In genomic region chr5:133676791-133677450, GRCm38 (mm10) we compare ENCODE assay signal across 11 mouse cellular contexts.
DNase-seq lines count a peak whose midpoint lies in the region; ATAC-seq and TF ChIP-seq lines count a peak whose summit lies in the region.
"Had no signal": no experiment of that assay in that cellular context is flagged by ENCODE, and none has a peak within 500 bp of the region (broad histone marks: within the 10 kb centered on the region; RNA-seq: fewer than 3 reads in every experiment).

No protein-coding gene starts in this region.

- no peak overlapping the region for H3K4me2 ChIP-seq in hindbrain, embryonic 13.5 days
- H3K4me2 ChIP-seq in midbrain, embryonic 14.5 days (ENCODE audit: low read length): no peak overlapping the region
- H3K4me2 ChIP-seq: embryonic facial prominence, embryonic 15.5 days; lung, embryonic 15.5 days had no signal

- peak; percentile 61; the same call in 1 of the 2 replicates for ATAC-seq in hindbrain, embryonic 13.5 days (ENCODE audit: low FRiP score)
- ATAC-seq in midbrain, embryonic 14.5 days (ENCODE audit: low FRiP score, low TSS enrichment): no peak
- ATAC-seq in CD4-positive, CD25-positive, alpha-beta regulatory T cell, adult 4 months: no peak

- peaks cover 12% of the 10 kb centered on the region for H3K4me1 ChIP-seq in cerebellum, adult 2 months (ENCODE audit: control insufficient read depth, insufficient read depth, low read length)
- H3K4me1 ChIP-seq in hindbrain, embryonic 13.5 days (replicated peaks): peaks cover 23% of the 10 kb centered on the region
- H3K4me1 ChIP-seq in midbrain, embryonic 14.5 days (ENCODE audit: control insufficient read depth, insufficient read depth, low read length): no peaks in the 10 kb centered on the region
- H3K4me1 ChIP-seq: embryonic facial prominence, embryonic 15.5 days; lung, embryonic 15.5 days had no signal

- 11% methylated on average over 15 of the region's 15 CpGs for WGBS in cerebellum, adult 2 months
- WGBS in hindbrain, embryonic 13.5 days: 49% methylated on average over 15 of the region's 15 CpGs
- 70% methylated on average over 15 of the region's 15 CpGs for WGBS in midbrain, embryonic 14.5 days

- no peak for TF ChIP-seq POLR2A in cerebellum, adult 2 months (IDR thresholded peaks at IDR 0.05; ENCODE audit: borderline replicate concordance, insufficient read depth, low read length)

- H3K4me3 ChIP-seq in cerebellum, adult 2 months (replicated peaks; ENCODE audit: insufficient read depth, low read depth, low read length): no peak overlapping the region
- H3K4me3 ChIP-seq in hindbrain, embryonic 13.5 days: no peak overlapping the region
- H3K4me3 ChIP-seq in midbrain, embryonic 14.5 days (replicated peaks; ENCODE audit: low read depth, low read length): no peak overlapping the region
- H3K4me3 ChIP-seq: embryonic facial prominence, embryonic 15.5 days; lung, embryonic 15.5 days had no signal

- H3K9ac ChIP-seq in hindbrain, embryonic 13.5 days: no peak overlapping the region
- no peak overlapping the region for H3K9ac ChIP-seq in midbrain, embryonic 14.5 days (replicated peaks; ENCODE audit: low read length)
- H3K9ac ChIP-seq: embryonic facial prominence, embryonic 15.5 days; lung, embryonic 15.5 days had no signal

- no peaks in the 10 kb centered on the region for H3K27me3 ChIP-seq in cerebellum, adult 2 months (ENCODE audit: control insufficient read depth, insufficient read depth, low read length)
- no peaks in the 10 kb centered on the region for H3K27me3 ChIP-seq in hindbrain, embryonic 13.5 days
- H3K27me3 ChIP-seq in midbrain, embryonic 14.5 days (ENCODE audit: control insufficient read depth, insufficient read depth, low read length): no peaks in the 10 kb centered on the region
- H3K27me3 ChIP-seq: embryonic facial prominence, embryonic 15.5 days; lung, embryonic 15.5 days had no signal

- H3K27ac ChIP-seq in cerebellum, adult 2 months (ENCODE audit: insufficient read depth, low read length): no peak overlapping the region
- H3K27ac ChIP-seq in hindbrain, embryonic 13.5 days: peak overlapping the region; percentile 50
- no peak overlapping the region for H3K27ac ChIP-seq in midbrain, embryonic 14.5 days (replicated peaks; ENCODE audit: low read depth, low read length)
- H3K27ac ChIP-seq: embryonic facial prominence, embryonic 15.5 days; lung, embryonic 15.5 days had no signal

- TF ChIP-seq CTCF in cerebellum, adult 2 months (IDR thresholded peaks at IDR 0.05; ENCODE audit: borderline replicate concordance, insufficient read depth, low read depth, low read length): no peak

- DNase-seq in brain, adult 2 months (ENCODE audit: low read depth, low spot score): peak; percentile 63
- DNase-seq in cerebellum, adult 2 months: peak; percentile 40 to 44
- DNase-seq in midbrain, embryonic 14.5 days: peak; percentile 48
- DNase-seq in testis, postnatal 14 days (ENCODE audit: low spot score): no peak
- DNase-seq in adrenal gland, postnatal 4 days (ENCODE audit: low spot score in 2 of 2): no peak
- DNase-seq in thymus, postnatal 36 days: no peak
- DNase-seq: gastrocnemius, postnatal 36 days had no signal

- no peaks in the 10 kb centered on the region for H3K9me3 ChIP-seq in hindbrain, embryonic 13.5 days
- no peaks in the 10 kb centered on the region for H3K9me3 ChIP-seq in midbrain, embryonic 14.5 days (ENCODE audit: control insufficient read depth, low read length)
- H3K9me3 ChIP-seq: embryonic facial prominence, embryonic 15.5 days; lung, embryonic 15.5 days had no signal

- H3K36me3 ChIP-seq in hindbrain, embryonic 13.5 days: no peaks in the 10 kb centered on the region
- no peaks in the 10 kb centered on the region for H3K36me3 ChIP-seq in midbrain, embryonic 14.5 days (ENCODE audit: control insufficient read depth, insufficient read depth, low read length)
- H3K36me3 ChIP-seq: embryonic facial prominence, embryonic 15.5 days; lung, embryonic 15.5 days had no signal

Comparison
In these comparisons a context has a peak if more than half of its experiments do, and no peak if none do; other contexts are left out.
1. DNase-seq: peak in brain, adult 2 months (single experiment), cerebellum, adult 2 months (2 of 2) and midbrain, embryonic 14.5 days (single experiment); none in testis, postnatal 14 days (single experiment), adrenal gland, postnatal 4 days (0 of 2) and thymus, postnatal 36 days (0 of 2).